ENCODE assay signal across 14 mouse cellular contexts in the genomic region with DNA sequence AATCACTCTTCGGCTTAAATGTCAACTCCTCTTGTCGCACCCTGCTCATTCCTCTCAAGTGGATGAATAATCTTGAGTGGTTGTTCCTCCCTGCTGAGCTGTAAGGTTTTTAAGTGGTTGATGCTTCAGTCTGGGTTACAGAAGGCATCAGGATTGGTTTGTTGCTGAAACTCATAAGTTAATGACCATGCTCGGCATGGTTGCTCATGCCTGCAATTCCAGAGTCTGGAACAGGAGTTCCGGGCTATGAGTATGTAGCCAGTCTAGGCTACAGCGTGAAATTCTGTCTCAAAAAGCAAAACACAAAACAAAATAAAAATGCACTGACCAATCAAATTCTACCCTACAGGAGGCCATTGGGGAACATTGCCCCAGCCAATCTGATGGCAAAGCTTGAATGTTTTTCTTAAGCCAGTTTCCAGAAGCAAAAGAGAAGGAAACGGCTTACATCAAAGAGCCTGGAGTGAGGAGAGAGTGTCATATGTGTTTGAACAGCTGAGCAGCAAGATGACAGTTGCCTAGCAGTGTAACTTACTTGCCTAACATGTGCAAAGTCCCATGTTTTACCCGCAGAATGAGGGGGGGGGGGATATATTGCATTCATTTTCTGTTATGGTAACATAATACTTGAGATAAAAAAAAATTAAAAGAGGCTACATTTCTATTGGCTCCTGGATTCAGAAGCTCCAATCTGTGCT. TPM values are rescaled to one million over a fixed set of nuclear protein-coding genes. Genes with fewer than 3 reads are reported as not detected.
A peak's percentile ranks its signal among the peaks of the same experiment; 100 is the strongest.
DNase-seq lines count a peak whose midpoint lies in the region; ATAC-seq and TF ChIP-seq lines count a peak whose summit lies in the region.
"Had no signal": no experiment of that assay in that cellular context is flagged by ENCODE, and none has a peak within 500 bp of the region (broad histone marks: within the 10 kb centered on the region; RNA-seq: fewer than 3 reads in every experiment).

No protein-coding gene starts in this region.

- H3K4me3 ChIP-seq in heart, embryonic 14.5 days (ENCODE audit: control insufficient read depth in 1 of 2, insufficient read depth in 1 of 2, low read depth in 1 of 2, low read length in 2 of 2) = no peak overlapping the region
- no peak overlapping the region for H3K4me3 ChIP-seq in intestine, postnatal 0 days (ENCODE audit: low read depth, low read length)
- H3K4me3 ChIP-seq: embryonic facial prominence, embryonic 13.5 days; gastrocnemius, adult 2 months; limb, embryonic 15.5 days had no signal

- ATAC-seq in heart, embryonic 14.5 days (ENCODE audit: insufficient number of reproducible peaks, insufficient read depth, low FRiP score, low read depth) = no peak
- ATAC-seq in intestine, postnatal 0 days = peak; percentile 79
- ATAC-seq: hindbrain, postnatal 0 days; midbrain, embryonic 16.5 days had no signal

- peak overlapping the region; percentile 34; the same call in 1 of the 2 replicates for H3K4me2 ChIP-seq in heart, embryonic 14.5 days (ENCODE audit: low read length)
- no peak overlapping the region for H3K4me2 ChIP-seq in intestine, postnatal 0 days (replicated peaks; ENCODE audit: low read depth)
- H3K4me2 ChIP-seq: embryonic facial prominence, embryonic 13.5 days; limb, embryonic 15.5 days had no signal

- no peaks in the 10 kb centered on the region for H3K27me3 ChIP-seq in heart, embryonic 14.5 days (ENCODE audit: control insufficient read depth, insufficient read depth, low read length)
- no peaks in the 10 kb centered on the region for H3K27me3 ChIP-seq in intestine, postnatal 0 days (replicated peaks; ENCODE audit: control insufficient read depth, insufficient read depth, low read length)
- H3K27me3 ChIP-seq: embryonic facial prominence, embryonic 13.5 days; limb, embryonic 15.5 days had no signal

- TF ChIP-seq CTCF in intestine, postnatal 0 days (IDR thresholded peaks at IDR 0.05; ENCODE audit: low read depth) = no peak

- intact Hi-C loops in heart, postnatal 25 days (cut with DNase I) = no loop called here

- 40% methylated on average over 7 of the region's 7 CpGs for WGBS in heart, embryonic 14.5 days
- 52% methylated on average over 7 of the region's 7 CpGs for WGBS in intestine, postnatal 0 days

- no peak overlapping the region for H3K9ac ChIP-seq in heart, embryonic 14.5 days (ENCODE audit: low read length)
- no peak overlapping the region for H3K9ac ChIP-seq in intestine, postnatal 0 days (ENCODE audit: low read depth, low read length)
- H3K9ac ChIP-seq: embryonic facial prominence, embryonic 13.5 days; limb, embryonic 15.5 days had no signal

- peak overlapping the region; percentile 14 to 15; a peak in 2 of 4 replicates for H3K27ac ChIP-seq in heart, embryonic 14.5 days (replicated peaks in 1 of 2; ENCODE audit: control insufficient read depth in 1 of 2, insufficient read depth in 1 of 2, low read depth in 2 of 2, low read length in 2 of 2)
- no peak overlapping the region for H3K27ac ChIP-seq in intestine, postnatal 0 days (ENCODE audit: low read depth, low read length)
- H3K27ac ChIP-seq: embryonic facial prominence, embryonic 13.5 days; gastrocnemius, adult 2 months; hindbrain, postnatal 0 days; limb, embryonic 15.5 days had no signal

- H3K36me3 ChIP-seq in heart, embryonic 14.5 days (ENCODE audit: control insufficient read depth, insufficient read depth, low read length) = no peaks in the 10 kb centered on the region
- H3K36me3 ChIP-seq in intestine, postnatal 0 days (ENCODE audit: control insufficient read depth, insufficient read depth) = no peaks in the 10 kb centered on the region
- H3K36me3 ChIP-seq: embryonic facial prominence, embryonic 13.5 days; limb, embryonic 15.5 days had no signal

- H3K4me1 ChIP-seq in heart, embryonic 14.5 days (ENCODE audit: control insufficient read depth in 2 of 2, insufficient read depth in 2 of 2, low read length in 2 of 2) = peaks cover 6 to 25% of the 10 kb centered on the region in 2 experiments; a peak in 3 of 4 replicates
- peaks cover 11% of the 10 kb centered on the region for H3K4me1 ChIP-seq in intestine, postnatal 0 days (replicated peaks; ENCODE audit: control insufficient read depth, insufficient read depth, low read length)

- no peak for DNase-seq in heart, postnatal 25 days (ENCODE audit: low spot score)
- DNase-seq in kidney, adult 9 months = peak; percentile 86
- DNase-seq in kidney, postnatal 36 days = peak; percentile 59 to 81
- no peak for DNase-seq in cerebellum, adult 9-10 months
- DNase-seq in thymus, postnatal 25 days = no peak
- DNase-seq: cerebellum, adult 8-10 months; gastrocnemius, adult 2 months; thymus, postnatal 14 days had no signal

- H3K9me3 ChIP-seq in heart, embryonic 14.5 days (ENCODE audit: control insufficient read depth, low read length) = no peaks in the 10 kb centered on the region
- H3K9me3 ChIP-seq in intestine, postnatal 0 days (ENCODE audit: control insufficient read depth) = no peaks in the 10 kb centered on the region
- H3K9me3 ChIP-seq: embryonic facial prominence, embryonic 13.5 days; limb, embryonic 15.5 days had no signal

RNA-seq across cellular contexts. Expression of gene Gls, which starts 18.2 kb away (rescaled TPM):
- 42.0 and 45.6 TPM in 2 replicates for polyA plus RNA-seq in heart, embryonic 14.5 days (2014; fragmentation: Nextera tagmentation; extraction: Ambion mirVana)
- total RNA-seq in heart, postnatal 25 days (2021) = 100 to 1,000 TPM in 1 of 2 experiments, 10 to 100 TPM in 1; 80.4 to 106 TPM
- polyA plus RNA-seq in intestine, postnatal 0 days (2015; fragmentation: Nextera tagmentation; extraction: Ambion mirVana) = 33.9 and 41.0 TPM in 2 replicates

Comparison
In these comparisons a context has a peak if more than half of its experiments do, and no peak if none do; other contexts are left out.
1. DNase-seq: peak in kidney, adult 9 months (single experiment) and kidney, postnatal 36 days (2 of 2); none in heart, postnatal 25 days (single experiment), cerebellum, adult 9-10 months (single experiment) and thymus, postnatal 25 days (single experiment).